Mouse (Mus musculus): ENCODE data around the gene Slc9a5. TPM values are rescaled to one million over a fixed set of nuclear protein-coding genes. Genes with fewer than 3 reads are reported as not detected.

Gene Slc9a5
- polyA plus RNA-seq, 1 experiment, result not detected

DNA sequence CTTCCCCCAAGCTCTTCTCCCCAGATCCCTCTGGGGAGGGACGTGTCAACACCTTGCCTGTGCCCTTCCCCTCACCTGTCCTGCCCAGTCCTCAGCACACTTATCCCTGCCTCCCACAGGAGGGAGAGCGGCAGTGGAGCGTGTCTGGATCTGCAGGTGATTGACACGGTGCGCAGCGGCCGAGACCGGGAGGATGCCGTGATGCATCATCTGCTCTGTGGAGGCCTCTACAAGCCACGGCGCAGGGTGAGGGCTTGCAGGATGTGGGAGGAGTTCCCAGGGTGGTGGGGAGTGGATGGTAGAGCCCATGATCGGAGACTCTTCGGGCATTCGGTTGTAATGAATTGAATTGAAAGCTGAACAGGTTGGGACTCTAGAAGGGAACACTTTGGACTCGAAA is 10.6 kb downstream of the Slc9a5 start:
- Histone ChIP-seq H3K9me3 (ENCODE audit: control insufficient read depth, low read length) (no peaks in the 10 kb centered on the region), H3K4me3 (replicated peaks) (no peak overlapping the region), H3K4me1 (ENCODE audit: control insufficient read depth) (peaks cover 2% of the 10 kb centered on the region), H3K36me3 (ENCODE audit: control insufficient read depth) (no peaks in the 10 kb centered on the region), H3K27me3 (ENCODE audit: control insufficient read depth) (peaks cover 26% of the 10 kb centered on the region)
- no peak for TF ChIP-seq TAL1 (IDR thresholded peaks at IDR 0.05; ENCODE audit: low read length)

DNA sequence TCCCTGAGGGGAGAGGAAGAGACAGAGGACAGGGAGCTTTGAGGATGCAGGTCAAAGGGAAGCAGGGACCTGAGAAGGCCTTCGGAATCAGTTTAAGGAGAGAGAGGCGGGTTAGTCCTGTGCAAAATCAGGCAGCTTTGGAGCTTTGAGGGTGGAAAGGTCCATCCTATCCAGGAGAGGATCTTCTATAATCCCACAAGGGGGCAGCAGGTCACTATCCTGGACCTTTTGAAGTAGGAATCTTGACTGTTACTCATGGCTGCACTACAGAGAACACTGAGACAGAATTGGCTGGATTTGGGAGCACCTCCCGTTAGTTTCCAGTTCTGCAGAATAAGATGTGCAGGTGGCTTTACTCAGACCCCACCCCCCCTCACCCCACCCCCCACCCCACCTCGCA is 11.0 kb downstream of the Slc9a5 start:
- Histone ChIP-seq H3K4me1 (ENCODE audit: control insufficient read depth) (peaks cover 2% of the 10 kb centered on the region), H3K9me3 (ENCODE audit: control insufficient read depth, low read length) (no peaks in the 10 kb centered on the region), H3K36me3 (ENCODE audit: control insufficient read depth) (no peaks in the 10 kb centered on the region), H3K4me3 (replicated peaks) (no peak overlapping the region), H3K27me3 (ENCODE audit: control insufficient read depth) (peaks cover 24% of the 10 kb centered on the region)
- TF ChIP-seq TAL1 (IDR thresholded peaks at IDR 0.05; ENCODE audit: low read length) (no peak), GATA1 (IDR thresholded peaks at IDR 0.05; ENCODE audit: low read length) (no peak)

GRCm38 (mm10) chr8:105361751-105362702 is 13.4 kb downstream of the Slc9a5 start:
- H3K36me3 ChIP-seq (ENCODE audit: control insufficient read depth), result no peaks in the 10 kb centered on the region
- TF ChIP-seq TAL1 (IDR thresholded peaks at IDR 0.05; ENCODE audit: low read length) (no peak), GATA1 (IDR thresholded peaks at IDR 0.05; ENCODE audit: low read length) (no peak)

GRCm38 (mm10) chr8:105367107-105367506 is 18.5 kb downstream of the Slc9a5 start:
- Histone ChIP-seq H3K4me3 (replicated peaks) (no peak overlapping the region), H3K36me3 (ENCODE audit: control insufficient read depth) (no peaks in the 10 kb centered on the region), H3K9me3 (ENCODE audit: control insufficient read depth, low read length) (0 out of 2 replicates have a peak, but pooled peaks cover 3% of the 10 kb centered on the region), H3K27me3 (ENCODE audit: control insufficient read depth) (peaks cover 8% of the 10 kb centered on the region), H3K4me1 (ENCODE audit: control insufficient read depth) (no peaks in the 10 kb centered on the region)
- no peak for TF ChIP-seq TAL1 (IDR thresholded peaks at IDR 0.05; ENCODE audit: low read length)
- no peak for TF ChIP-seq GATA1 (IDR thresholded peaks at IDR 0.05; ENCODE audit: low read length)

More at GRCm38 (mm10) chr8:105361751-105362702, 13.4 kb downstream of the Slc9a5 start:
- Histone ChIP-seq H3K4me3 (replicated peaks) (no peak overlapping the region), H3K27me3 (ENCODE audit: control insufficient read depth) (peaks cover 12% of the 10 kb centered on the region), H3K4me1 (ENCODE audit: control insufficient read depth) (peaks cover 2% of the 10 kb centered on the region; the same call in 1 of the 2 replicates), H3K9me3 (ENCODE audit: control insufficient read depth, low read length) (no peaks in the 10 kb centered on the region)

GRCm38 (mm10) chr8:105372473-105372872 is 23.8 kb downstream of the Slc9a5 start:
- Histone ChIP-seq H3K9me3 (ENCODE audit: control insufficient read depth, low read length) (peaks cover 6% of the 10 kb centered on the region; the same call in 1 of the 2 replicates), H3K4me3 (replicated peaks) (no peak overlapping the region)

GRCm38 (mm10) chr8:105373032-105373431 is 24.4 kb downstream of the Slc9a5 start, which contains the start of gene Plekhg4:
Gene Plekhg4 (plus strand): TSS chr8:105373274.
- no peak for TF ChIP-seq TAL1 (IDR thresholded peaks at IDR 0.05; ENCODE audit: low read length)
- no peak for TF ChIP-seq GATA1 (IDR thresholded peaks at IDR 0.05; ENCODE audit: low read length)
- peaks cover 17% of the 10 kb centered on the region for H3K4me1 ChIP-seq (ENCODE audit: control insufficient read depth)
- H3K4me3 ChIP-seq (replicated peaks), result no peak within 1 kb of the TSS
- H3K27me3 ChIP-seq (ENCODE audit: control insufficient read depth), result peaks cover 9% of the 10 kb centered on the region
- no peaks in the 10 kb centered on the region for H3K36me3 ChIP-seq (ENCODE audit: control insufficient read depth)
- peaks cover 6% of the 10 kb centered on the region; the same call in 1 of the 2 replicates for H3K9me3 ChIP-seq (ENCODE audit: control insufficient read depth, low read length)

More at GRCm38 (mm10) chr8:105372473-105372872, 23.8 kb downstream of the Slc9a5 start:
- Histone ChIP-seq H3K4me1 (ENCODE audit: control insufficient read depth) (peaks cover 17% of the 10 kb centered on the region), H3K36me3 (ENCODE audit: control insufficient read depth) (no peaks in the 10 kb centered on the region), H3K27me3 (ENCODE audit: control insufficient read depth) (peaks cover 12% of the 10 kb centered on the region)
- TF ChIP-seq GATA1 (IDR thresholded peaks at IDR 0.05; ENCODE audit: low read length) (no peak), TAL1 (IDR thresholded peaks at IDR 0.05; ENCODE audit: low read length) (no peak)

GRCm38 (mm10) chr8:105374513-105374966 is 25.9 kb downstream of the Slc9a5 start:
- Histone ChIP-seq H3K9me3 (ENCODE audit: control insufficient read depth, low read length) (peaks cover 6% of the 10 kb centered on the region; the same call in 1 of the 2 replicates), H3K4me1 (ENCODE audit: control insufficient read depth) (peaks cover 17% of the 10 kb centered on the region), H3K4me3 (replicated peaks) (no peak overlapping the region), H3K27me3 (ENCODE audit: control insufficient read depth) (peaks cover 9% of the 10 kb centered on the region), H3K36me3 (ENCODE audit: control insufficient read depth) (no peaks in the 10 kb centered on the region)
- TF ChIP-seq TAL1 (IDR thresholded peaks at IDR 0.05; ENCODE audit: low read length) (no peak), GATA1 (IDR thresholded peaks at IDR 0.05; ENCODE audit: low read length) (no peak)

- peaks cover 9% of the 10 kb centered on the region for H3K27me3 ChIP-seq (ENCODE audit: control insufficient read depth)
- peaks cover 6% of the 10 kb centered on the region; the same call in 1 of the 2 replicates for H3K9me3 ChIP-seq (ENCODE audit: control insufficient read depth, low read length)
- TF ChIP-seq TAL1 (IDR thresholded peaks at IDR 0.05; ENCODE audit: low read length) (no peak), GATA1 (IDR thresholded peaks at IDR 0.05; ENCODE audit: low read length) (no peak)
- H3K4me3 ChIP-seq (replicated peaks), result no peak overlapping the region
- H3K36me3 ChIP-seq (ENCODE audit: control insufficient read depth), result no peaks in the 10 kb centered on the region
- H3K4me1 ChIP-seq (ENCODE audit: control insufficient read depth), result peaks cover 8% of the 10 kb centered on the region
These were observed 30.0 kb downstream of the Slc9a5 start for GRCm38 (mm10) chr8:105378673-105379072.

- H3K27me3 ChIP-seq (ENCODE audit: control insufficient read depth), result no peaks in the 10 kb centered on the region
- no peak overlapping the region for H3K4me3 ChIP-seq (replicated peaks)
- H3K9me3 ChIP-seq (ENCODE audit: control insufficient read depth, low read length), result no peaks in the 10 kb centered on the region
- no peak for TF ChIP-seq TAL1 (IDR thresholded peaks at IDR 0.05; ENCODE audit: low read length)
- no peak for TF ChIP-seq GATA1 (IDR thresholded peaks at IDR 0.05; ENCODE audit: low read length)
- H3K36me3 ChIP-seq (ENCODE audit: control insufficient read depth), result no peaks in the 10 kb centered on the region
- H3K4me1 ChIP-seq (ENCODE audit: control insufficient read depth), result no peaks in the 10 kb centered on the region
These were observed 31.7 kb downstream of the Slc9a5 start for GRCm38 (mm10) chr8:105380308-105380707.

Data from erythroblast, embryonic 14.5 days (primary cell).